Mouse (Mus musculus) embryonic stem cell, embryonic (primary cell): ENCODE results near the gene Casc3.

Source experiments
- CTCF ChIA-PET, 4 experiments: fragments of 300-600 bp in 2 of 4; fragments of 350-600 bp in 2 of 4; sonication (Branson Sonifier 250); formaldehyde crosslinking; loops; one replicate each; lab custom pipeline; 2022; ENCODE audit warnings: inconsistent platforms in 2 of 4; lab: Charles Lee
- POLR2A ChIA-PET, 4 experiments: fragments of 300-600 bp in 2 of 4; fragments of 350-600 bp in 2 of 4; sonication (Branson Sonifier 250); formaldehyde crosslinking; loops; one replicate each; lab custom pipeline; 2022; ENCODE audit warnings: antibody characterized with exemption in 4 of 4, inconsistent platforms in 1 of 4; lab: Charles Lee

The Casc3 gene

DNA sequence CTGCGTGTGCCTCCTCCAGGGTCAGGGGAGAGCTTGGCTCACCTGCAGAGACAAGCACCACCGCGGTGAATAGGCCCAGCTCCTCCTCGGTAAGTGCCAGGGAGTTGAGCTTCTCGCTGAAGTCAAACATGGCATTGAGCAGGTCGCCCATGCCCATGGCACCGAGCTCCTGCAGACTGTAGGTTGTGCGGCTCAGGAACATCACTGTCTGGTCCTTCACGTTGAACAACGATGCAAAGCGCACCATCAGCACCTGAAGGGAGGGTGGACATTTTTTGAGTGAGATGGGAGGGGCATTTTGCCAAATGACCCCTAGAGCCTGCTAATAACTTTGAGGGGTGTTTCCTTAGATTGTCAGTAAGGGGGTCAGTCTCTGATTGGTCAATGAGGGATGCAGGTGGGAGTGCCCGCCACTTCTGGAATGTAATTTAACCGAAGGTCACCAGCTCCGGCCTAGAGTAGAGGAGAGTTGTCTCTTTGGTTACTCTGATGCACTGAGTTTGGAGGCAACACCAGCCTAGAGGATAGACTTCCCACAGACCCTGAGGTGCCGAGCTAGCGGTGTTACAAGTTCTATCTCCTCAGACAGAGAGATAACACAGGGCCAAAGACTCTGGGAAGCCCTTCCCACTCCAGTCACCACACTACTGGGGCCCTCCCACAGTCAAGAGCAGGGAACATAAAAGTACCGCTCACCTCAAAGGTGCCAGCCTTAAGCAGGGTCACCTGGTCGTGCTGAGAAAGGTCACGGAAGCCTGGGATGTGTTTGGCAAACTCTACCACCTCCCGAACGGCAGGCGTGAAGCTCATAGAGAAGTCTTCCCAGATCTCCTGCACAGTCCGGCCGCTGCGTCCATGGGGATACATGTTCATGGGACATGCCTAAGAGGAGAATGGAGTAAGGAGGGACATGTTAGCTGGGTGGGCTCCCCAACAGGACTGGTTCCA, 35.4 kb upstream of the Casc3 start:
- CTCF ChIA-PET: interaction anchor here in 3 of 4 experiments (0.9 to 1.3 kb wide), 5 partner anchors 10 to 51 kb away, joined by 3 to 8 read pairs (median 4); no protein-coding TSS in a partner anchor
- POLR2A ChIA-PET: interaction anchor here in 3 of 4 experiments (0.6 to 2.0 kb wide), 11 partner anchors 7 to 61 kb away, joined by 3 to 13 read pairs (median 5); partner anchors contain the start of gene Thra (in 2 of the 3)

DNA sequence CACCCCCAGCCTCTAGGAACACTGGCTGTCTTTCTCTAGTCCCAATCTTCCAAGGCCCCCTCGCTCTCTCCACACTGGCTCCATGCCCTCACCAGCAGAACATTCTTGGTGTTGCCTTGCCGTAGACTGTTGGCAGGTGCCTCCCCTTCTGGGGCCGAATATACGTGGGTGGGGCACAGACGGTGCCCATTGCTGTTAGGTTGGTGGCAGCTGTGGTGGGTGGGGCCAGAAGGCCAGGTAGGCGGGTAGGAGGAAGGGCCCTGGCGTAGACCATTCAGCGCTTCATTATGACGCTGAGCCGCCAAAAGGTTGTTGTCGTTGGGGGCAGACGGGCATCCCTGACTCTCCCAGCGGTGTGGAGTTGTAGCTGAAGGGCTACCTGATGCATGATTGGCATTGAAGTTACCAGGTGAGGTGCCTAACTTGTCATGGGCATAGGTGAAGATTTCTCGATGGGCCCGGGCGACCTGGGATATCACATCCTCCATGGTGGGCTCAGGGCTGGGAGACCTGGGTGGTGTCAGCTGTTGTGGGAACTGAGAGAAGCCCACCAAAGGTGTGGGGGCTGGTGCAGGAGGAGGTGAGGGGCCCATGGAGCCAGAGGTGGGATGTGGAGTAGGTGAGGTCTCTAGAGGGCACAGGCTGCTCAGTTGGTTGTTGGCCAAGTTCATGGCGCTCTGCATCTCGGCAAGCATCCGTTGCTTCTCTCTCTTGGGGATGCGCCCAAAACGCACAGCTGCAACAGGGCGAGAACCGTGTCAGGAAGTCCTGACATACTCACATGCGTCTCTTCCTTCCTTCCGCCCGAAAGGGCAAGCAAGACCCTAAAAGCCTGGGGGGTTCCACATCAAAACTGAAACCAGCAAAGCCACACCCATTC, 34.4 kb upstream of the Casc3 start:
- ChIA-PET POLR2A (interaction anchor here in 2 of 4 experiments (0.6 to 1.8 kb wide), 3 partner anchors 12 to 20 kb away, joined by 3 to 9 read pairs (median 3); no protein-coding TSS in a partner anchor), CTCF (interaction anchor here in 2 of 4 experiments (0.7 to 1.3 kb wide), 4 partner anchors 16 to 70 kb away, joined by 3 to 8 read pairs (median 6); partner anchors contain the start of gene Csf3 (in 1 of the 2))

DNA sequence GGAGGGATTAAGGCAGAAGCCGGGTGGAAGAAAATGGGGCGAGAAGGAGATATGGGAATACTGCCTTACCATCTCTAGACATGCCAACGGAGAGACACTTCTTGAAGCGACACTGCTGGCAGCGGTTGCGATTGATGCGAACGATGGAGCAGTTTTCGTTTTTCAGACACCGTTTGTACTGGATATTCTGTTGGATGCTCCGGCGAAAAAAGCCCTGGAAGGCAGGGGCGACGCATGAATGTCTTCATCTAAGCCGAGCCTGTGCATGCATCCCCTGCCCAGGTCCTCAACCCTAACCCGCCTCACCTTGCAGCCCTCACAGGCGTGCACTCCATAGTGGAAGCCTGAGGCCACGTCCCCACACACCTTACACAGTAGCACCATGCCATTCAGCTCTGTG, 33.6 kb upstream of the Casc3 start:
- ChIA-PET CTCF (interaction anchor here in 2 of 4 experiments (0.7 to 0.9 kb wide), 2 partner anchors 27 to 70 kb away, joined by 3 to 8 read pairs; partner anchors contain the start of gene Csf3 (in 1 of the 2)), POLR2A (interaction anchor here in 2 of 4 experiments (0.6 to 7.4 kb wide), 6 partner anchors 8 to 476 kb away, joined by 3 to 76 read pairs (median 36); partner anchors contain the start of gene Thra (in 1 of the 2))

DNA sequence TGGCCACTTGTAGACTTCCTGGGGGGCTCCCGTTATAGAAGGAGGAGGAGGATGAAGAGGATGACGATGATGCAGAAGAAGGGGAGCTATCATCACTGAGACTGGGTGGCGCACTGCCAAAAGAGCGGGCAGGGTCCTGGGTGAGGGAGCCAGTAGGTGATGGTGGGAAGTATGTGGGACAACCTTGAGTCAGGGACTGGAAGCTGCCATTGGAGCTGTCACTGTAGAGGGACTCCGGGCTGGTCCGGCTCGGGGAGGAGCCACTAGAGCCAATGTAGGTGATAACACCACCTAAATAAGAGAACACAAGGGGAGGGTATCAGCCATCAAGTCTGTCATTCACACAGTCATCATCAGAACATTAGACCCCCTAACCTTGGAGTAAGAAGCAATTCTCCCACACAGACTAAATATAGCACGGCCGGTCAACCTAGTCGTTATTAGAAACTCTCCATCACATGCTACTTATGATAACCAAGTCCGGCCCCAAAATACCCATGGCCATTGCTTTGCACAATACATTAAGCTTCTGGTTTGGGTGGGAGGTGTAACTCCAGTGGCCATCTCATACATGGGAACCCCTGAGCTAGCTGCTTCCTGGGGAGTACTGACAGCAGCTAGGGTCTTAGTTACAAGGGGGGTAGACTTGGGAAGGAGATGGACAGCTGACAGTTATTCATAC, 32.7 kb upstream of the Casc3 start:
- ChIA-PET POLR2A (interaction anchor here in 3 of 4 experiments (0.6 to 7.4 kb wide), 14 partner anchors 8 to 477 kb away, joined by 3 to 76 read pairs (median 4); partner anchors contain the start of gene Thra (in 1 of the 3)), CTCF (interaction anchor here in 3 of 4 experiments (0.6 to 3.0 kb wide), 9 partner anchors 9 to 261 kb away, joined by 3 to 34 read pairs (median 6); no protein-coding TSS in a partner anchor)

DNA sequence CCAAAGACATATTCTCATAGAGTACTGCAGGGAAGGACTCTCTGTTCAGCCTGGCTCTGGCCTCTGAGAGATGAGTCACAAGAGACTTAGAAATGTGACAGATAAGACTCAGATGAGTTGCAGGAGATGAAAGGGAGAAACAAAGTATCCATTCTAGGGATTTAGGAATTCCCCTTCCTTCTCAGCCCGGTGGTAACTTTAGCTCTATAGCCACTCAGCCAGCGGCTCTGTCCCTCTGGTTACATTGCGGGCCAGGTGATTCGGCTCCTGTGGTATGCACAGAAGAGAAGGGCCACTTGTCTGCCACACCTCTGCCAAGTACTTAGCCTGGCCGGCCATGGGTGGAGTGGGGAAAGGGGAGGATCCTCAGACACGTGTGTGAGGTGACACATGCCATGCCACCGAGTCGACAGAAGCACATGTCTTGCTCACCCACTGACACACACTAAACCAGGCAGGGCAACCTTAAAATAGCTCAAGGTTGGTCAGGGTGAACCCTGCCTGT, 32.0 kb upstream of the Casc3 start:
- ChIA-PET POLR2A (interaction anchor here in 2 of 4 experiments (0.9 to 7.4 kb wide), 17 partner anchors 9 to 169 kb away, joined by 3 to 76 read pairs (median 12); partner anchors contain the start of gene Thra (in 1 of the 2)), CTCF (interaction anchor here in 2 of 4 experiments (0.8 to 3.0 kb wide), 8 partner anchors 10 to 57 kb away, joined by 3 to 34 read pairs (median 7); no protein-coding TSS in a partner anchor)

DNA sequence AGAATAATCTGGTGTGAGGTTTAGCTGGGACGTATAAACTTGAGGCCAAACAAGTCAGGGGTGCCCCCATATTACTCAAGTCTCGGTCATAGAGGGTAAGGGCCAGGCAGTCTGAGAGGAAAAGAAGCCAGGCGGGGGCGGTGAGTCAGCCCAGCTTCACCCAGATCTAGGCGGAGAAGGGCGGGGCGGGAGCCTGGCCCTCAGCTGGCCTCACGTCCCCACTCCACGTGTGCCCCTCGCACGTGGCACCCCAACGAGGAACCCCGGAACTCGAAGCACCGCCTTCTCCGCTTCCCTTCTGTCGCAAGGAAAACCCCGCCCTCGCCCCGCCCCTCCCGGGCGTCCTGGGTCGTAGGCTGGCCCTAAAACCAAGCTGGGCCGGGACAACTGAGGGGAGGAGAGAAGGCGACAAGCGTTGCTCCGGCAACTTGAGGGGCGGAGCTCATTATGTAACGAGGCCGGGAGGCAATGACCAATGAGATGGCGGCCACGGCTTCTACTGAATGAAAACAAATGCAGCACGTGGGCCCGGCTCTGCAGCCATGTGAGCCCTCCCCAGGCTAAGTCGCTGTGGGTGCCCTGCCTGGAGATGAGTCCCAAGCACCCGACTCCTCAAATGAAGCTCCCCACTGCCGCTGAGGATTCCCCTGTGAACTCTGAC, 30.9 kb upstream of the Casc3 start:
- POLR2A ChIA-PET: interaction anchor here (0.7 to 7.4 kb wide), 52 partner anchors 9 to 289 kb away, joined by 3 to 76 read pairs (median 5); partner anchors contain the start of genes Ormdl3 (in 2 of the 4), Cdc6 (in 1 of the 4), Gjd3 (in 1 of the 4) and Med24 (in 1 of the 4)
- CTCF ChIA-PET: interaction anchor here (0.6 to 3.6 kb wide), 23 partner anchors 9 to 187 kb away, joined by 3 to 34 read pairs (median 5); partner anchors contain the start of gene Ormdl3 (in 1 of the 4)

DNA sequence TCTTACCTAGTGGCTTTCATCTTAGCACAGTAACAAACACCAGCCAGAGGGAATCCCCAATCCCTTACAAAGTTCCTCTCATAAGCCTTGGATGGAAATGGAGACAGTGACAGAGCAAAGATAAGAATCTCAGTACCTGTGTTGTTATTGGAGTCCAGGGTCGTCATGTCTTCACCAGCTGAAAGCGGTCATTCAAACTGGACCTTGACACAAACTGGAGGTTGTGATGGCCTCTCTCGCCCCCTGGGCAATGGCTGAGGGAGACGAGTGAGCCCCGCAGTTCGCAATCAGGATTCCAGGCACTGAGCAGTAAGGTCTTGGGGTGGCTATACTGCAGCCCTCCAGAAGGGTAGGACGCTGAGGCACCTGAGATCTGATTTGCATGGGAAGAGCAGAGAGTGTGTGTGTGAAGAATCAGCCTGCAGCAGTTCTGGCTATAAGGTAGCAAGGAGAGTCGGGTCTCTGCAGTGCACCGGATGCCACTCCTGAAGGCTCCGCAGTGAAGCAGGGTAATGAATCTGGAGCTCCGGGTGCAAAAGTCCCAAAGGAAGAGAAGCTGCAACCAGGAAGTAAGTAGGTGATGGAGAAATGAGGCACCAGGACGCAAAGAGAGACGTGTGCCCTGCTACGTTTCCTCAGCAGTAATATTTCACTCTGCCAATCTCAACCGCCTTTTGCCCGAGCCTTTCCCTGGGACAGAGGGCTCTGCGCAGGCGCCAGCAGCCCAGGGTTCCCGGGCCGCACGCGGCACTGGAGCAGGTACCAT, 29.9 kb upstream of the Casc3 start, which contains the start of gene Nr1d1:
Gene Nr1d1 (minus strand): TSS at position 752 of the 766 bp plus-strand sequence.
- ChIA-PET POLR2A (interaction anchor here in 3 of 4 experiments (0.8 to 7.4 kb wide), 51 partner anchors 8 to 455 kb away, joined by 3 to 76 read pairs (median 7); partner anchors contain the start of genes Ormdl3 (in 3 of the 3), Msl1 (in 2 of the 3), Psmd3 (in 2 of the 3) and Thra (in 2 of the 3)), CTCF (interaction anchor here (0.5 to 3.8 kb wide), 17 partner anchors 8 to 185 kb away, joined by 3 to 66 read pairs (median 5); no protein-coding TSS in a partner anchor)

DNA sequence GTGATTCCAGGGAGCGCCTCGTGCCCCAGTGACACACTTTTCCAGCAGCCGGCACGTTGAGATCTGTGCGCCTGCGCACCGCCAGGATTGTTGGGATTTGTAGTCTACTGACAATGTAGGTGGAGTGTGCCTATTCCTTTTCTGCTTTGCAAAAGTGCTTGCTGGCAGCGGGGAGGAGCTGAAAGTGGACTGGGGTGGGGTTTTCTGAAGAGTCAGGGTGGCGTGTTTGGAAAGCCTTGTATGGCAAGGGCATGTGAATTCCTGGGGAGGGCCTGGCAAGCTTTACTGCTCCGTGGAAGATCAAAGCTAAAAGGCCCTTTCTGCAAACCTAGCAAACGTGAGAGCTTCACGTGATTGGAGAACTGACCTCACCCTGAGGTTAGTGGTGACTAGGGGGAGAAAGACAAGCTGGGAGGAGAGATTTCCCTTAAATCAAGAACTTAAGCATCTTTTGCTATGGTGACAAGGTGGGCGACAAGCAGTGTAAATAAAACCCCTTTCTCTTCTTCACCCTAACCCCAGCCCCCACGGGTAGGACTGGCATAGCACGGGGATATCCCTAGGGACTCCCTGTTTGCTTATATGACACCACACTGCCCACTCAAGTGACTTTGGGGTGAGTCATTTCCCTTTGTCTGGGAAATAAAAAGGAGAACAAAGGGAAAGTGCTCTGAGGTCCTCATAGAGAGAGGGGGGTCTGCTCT, 29.2 kb upstream of the Casc3 start:
- ChIA-PET CTCF (interaction anchor here (0.5 to 3.8 kb wide), 16 partner anchors 8 to 186 kb away, joined by 3 to 66 read pairs (median 4); no protein-coding TSS in a partner anchor), POLR2A (interaction anchor here (0.6 to 7.4 kb wide), 44 partner anchors 8 to 1851 kb away, joined by 3 to 76 read pairs (median 6); partner anchors contain the start of genes Msl1 (in 2 of the 4), Ormdl3 (in 2 of the 4), Psmd3 (in 2 of the 4) and Thra (in 2 of the 4))

DNA sequence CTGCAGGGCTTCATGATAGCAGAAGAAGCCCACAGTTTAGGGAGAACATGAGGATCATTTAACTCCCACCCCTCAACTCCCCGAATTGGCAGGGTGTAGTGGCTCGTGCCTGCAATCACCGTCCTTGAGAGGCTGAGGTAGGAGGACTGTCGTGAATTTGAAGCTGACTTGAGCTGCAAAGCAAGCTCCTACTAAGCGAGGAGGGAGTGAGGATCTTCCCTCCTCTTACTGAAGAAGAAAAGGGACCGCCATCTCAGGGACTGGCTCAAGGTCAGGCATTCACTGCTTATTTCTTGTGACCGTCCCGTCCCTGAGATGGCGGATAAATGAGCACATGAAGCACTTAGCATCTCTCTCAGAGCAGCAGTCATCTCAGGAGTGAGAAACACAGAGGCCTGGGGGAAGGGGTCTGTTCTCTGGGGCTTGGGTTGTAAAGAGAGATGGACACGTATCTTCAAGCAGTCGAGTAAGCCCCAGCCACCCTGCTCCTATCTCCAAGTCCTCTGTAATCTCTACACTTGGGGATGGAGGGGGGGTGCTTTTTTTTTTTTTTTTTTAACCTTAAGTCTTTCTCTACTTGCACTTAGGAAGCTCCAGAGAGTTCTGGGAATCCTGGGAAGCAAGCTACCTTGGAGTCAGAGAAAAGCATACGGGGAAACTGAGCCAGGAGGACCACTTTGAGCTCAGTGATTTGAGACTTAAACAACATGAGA, 28.5 kb upstream of the Casc3 start:
- CTCF ChIA-PET: interaction anchor here (0.6 to 3.8 kb wide), 25 partner anchors 9 to 1294 kb away, joined by 3 to 66 read pairs (median 4); partner anchors contain the start of gene Mien1 (in 1 of the 4)
- POLR2A ChIA-PET: interaction anchor here (0.6 to 7.4 kb wide), 58 partner anchors 7 to 1841 kb away, joined by 3 to 76 read pairs (median 5); partner anchors contain the start of genes Psmd3 (in 2 of the 4), Thra (in 2 of the 4), Cdc6 (in 1 of the 4) and Lasp1 (in 1 of the 4)

DNA sequence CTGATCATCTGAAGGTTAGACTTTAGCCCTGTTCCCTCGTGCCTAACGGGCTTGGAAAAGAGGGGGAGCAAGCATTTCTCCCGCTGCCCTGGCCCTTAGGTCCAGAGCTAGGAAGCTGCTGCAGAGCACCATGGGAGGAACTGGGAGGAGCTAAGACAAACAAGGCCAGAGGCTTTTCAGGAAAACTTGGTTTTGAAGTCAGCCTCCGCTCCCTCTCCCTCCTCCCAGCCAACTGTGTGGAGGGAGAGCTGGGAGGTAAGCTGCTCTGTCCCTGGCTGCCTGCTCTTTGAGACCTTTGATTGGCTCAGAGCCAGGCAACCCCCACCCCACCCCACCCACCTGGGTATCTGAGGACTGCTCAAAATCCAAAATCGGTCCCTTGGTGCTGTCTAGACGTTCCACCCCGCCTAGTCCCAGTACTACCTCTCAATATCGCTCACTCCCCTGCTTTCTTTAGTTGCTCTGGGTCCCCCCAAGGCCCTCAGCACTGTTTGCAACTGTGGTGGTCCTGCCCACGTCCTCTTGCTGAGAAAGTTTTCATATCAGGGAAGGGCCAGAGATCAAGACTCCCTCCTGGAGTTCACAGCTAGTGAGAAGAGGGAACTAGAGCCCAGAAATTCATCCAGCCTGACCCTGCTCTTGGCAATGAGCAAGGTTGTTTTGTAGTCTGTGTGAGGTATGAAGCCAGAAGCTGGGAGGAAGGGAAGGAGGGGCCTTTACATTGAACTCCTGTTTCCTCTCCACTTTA, 27.7 kb upstream of the Casc3 start:
- ChIA-PET CTCF (interaction anchor here (0.6 to 3.8 kb wide), 22 partner anchors 9 to 1293 kb away, joined by 3 to 66 read pairs (median 4); partner anchors contain the start of gene Mien1 (in 1 of the 4)), POLR2A (interaction anchor here (0.5 to 7.4 kb wide), 47 partner anchors 9 to 978 kb away, joined by 3 to 76 read pairs (median 5); partner anchors contain the start of genes Psmd3 (in 2 of the 4), Thra (in 2 of the 4), Cdc6 (in 1 of the 4) and Lasp1 (in 1 of the 4))

DNA sequence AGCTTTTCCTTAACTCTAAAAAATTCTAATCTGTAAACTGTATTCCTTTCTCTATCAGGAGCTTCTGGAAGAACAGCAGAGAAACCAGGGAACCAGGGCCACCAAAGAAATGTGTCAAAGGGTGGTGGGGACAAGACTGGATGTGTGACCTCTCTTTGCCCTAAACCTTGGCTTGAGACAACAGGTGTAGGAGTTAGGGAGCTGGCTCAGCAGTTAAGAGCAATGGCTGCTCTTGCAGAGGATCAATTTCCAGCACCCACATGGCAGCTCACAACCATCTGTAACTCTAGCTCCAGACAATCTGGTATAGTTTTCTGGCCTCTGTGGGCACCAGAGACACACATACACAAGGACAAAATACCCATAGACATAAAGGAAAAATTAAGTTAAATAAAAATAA, 26.8 kb upstream of the Casc3 start:
- CTCF ChIA-PET: interaction anchor here (0.6 to 3.8 kb wide), 7 partner anchors 8 to 86 kb away, joined by 3 to 66 read pairs (median 6); no protein-coding TSS in a partner anchor
- POLR2A ChIA-PET: interaction anchor here in 3 of 4 experiments (0.7 to 7.4 kb wide), 14 partner anchors 8 to 191 kb away, joined by 3 to 76 read pairs (median 12); partner anchors contain the start of genes Msl1 (in 1 of the 3) and Thra (in 1 of the 3)

DNA sequence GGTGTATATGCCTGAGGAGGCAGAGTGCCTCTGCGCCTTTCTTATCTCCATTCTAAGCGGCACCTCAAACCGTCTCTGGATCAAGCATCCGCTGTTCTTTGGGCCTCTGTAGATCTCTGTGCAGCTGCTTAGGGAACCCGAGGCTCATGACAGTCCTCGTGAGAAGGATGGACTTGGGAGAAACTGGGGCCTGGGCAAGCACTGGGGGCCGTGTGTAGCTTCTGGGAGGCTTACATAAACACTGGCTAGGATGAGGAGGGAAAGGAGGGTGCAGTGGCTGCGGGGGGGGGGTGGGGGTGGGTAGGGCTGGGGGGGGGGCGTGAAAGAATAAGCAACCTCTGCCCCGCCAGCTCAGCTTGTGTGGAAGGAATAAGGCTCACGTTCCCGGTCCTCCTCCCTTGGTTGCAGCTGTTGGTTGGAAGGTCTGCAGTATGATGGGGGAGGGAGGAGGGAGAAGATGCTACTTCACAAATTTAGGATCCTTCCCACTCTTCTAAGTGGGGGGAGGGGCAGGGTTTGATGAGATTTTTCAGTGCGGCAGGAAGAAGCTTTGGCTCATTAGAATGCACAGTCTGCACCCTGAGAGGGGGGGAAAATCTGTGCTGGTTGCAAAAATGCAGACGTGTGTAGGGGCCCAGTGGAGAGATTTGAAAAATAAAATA, 22.7 kb upstream of the Casc3 start:
- POLR2A ChIA-PET: interaction anchor here (0.5 to 3.8 kb wide), 35 partner anchors 8 to 1538 kb away, joined by 3 to 21 read pairs (median 4); partner anchors contain the start of genes Msl1 (in 2 of the 4), Thra (in 2 of the 4), Eif1 (in 1 of the 4) and Nr1d1 (in 1 of the 4)
- CTCF ChIA-PET: interaction anchor here in 3 of 4 experiments (0.5 to 2.2 kb wide), 14 partner anchors 8 to 81 kb away, joined by 3 to 8 read pairs (median 3); partner anchors contain the start of genes Thra (in 2 of the 3) and Wipf2 (in 1 of the 3)
